Mouse (Mus musculus) kidney, embryonic 16.5 days (tissue): ENCODE data around the gene Usp50. TPM values are rescaled to one million over a fixed set of nuclear protein-coding genes. Genes with fewer than 3 reads are reported as not detected.

Experiments
- ATAC-seq: fragments of 200-750 bp; cut with Nextera tagmentation; 2 replicates; pipeline ENCODE4 v1.8.0; 2017; ENCODE audit warnings: moderate TSS enrichment; ENCODE audit not compliant: low FRiP score, low TSS enrichment
- H3K27ac ChIP-seq: fragments of 300-500 bp; sonication (generic); 2 replicates; pipeline ENCODE4 v1.5.1; 2014; ENCODE audit warnings: low read length
- H3K27me3 ChIP-seq: fragments of 300-500 bp; sonication (generic); 2 replicates; pipeline ENCODE4 v1.6.1; 2014; ENCODE audit warnings: low read length, control low read depth, mixed read lengths; ENCODE audit not compliant: insufficient read depth
- H3K36me3 ChIP-seq: fragments of 300-500 bp; sonication (generic); 2 replicates; pipeline ENCODE4 v1.6.1; 2014; ENCODE audit warnings: low read length, control low read depth, mixed read lengths; ENCODE audit not compliant: insufficient read depth
- H3K4me1 ChIP-seq: fragments of 300-500 bp; sonication (generic); 2 replicates; pipeline ENCODE4 v1.6.1; 2014; ENCODE audit warnings: low read length, control low read depth, mixed read lengths; ENCODE audit not compliant: insufficient read depth
- H3K4me2 ChIP-seq: fragments of 300-500 bp; sonication (generic); replicated peaks from 2 replicates; pipeline ENCODE4 v1.6.1; 2014; ENCODE audit warnings: low read depth, low read length
- H3K4me3 ChIP-seq: fragments of 300-500 bp; sonication (generic); 2 replicates; pipeline ENCODE4 v1.5.1; 2014; ENCODE audit warnings: mild to moderate bottlenecking, low read length
- H3K9ac ChIP-seq: fragments of 300-500 bp; sonication (generic); replicated peaks from 2 replicates; pipeline ENCODE4 v1.6.1; 2014; ENCODE audit warnings: low read length
- H3K9me3 ChIP-seq: fragments of 300-500 bp; sonication (generic); 2 replicates; pipeline ENCODE4 v1.6.1; 2016; ENCODE audit warnings: low read length, control low read depth
- WGBS: fragments of 180-500 bp; shearing (Covaris S2); extraction: QIAGEN DNeasy Blood & Tissue Kit; methylation state at CpG from one replicate; pipeline ENCODE4 v1.1.7; 2014; 5-methylcytosine and 5-hydroxymethylcytosine counted together
- polyA plus RNA-seq: library from polyadenylated mRNA; unstranded; fragments of >200 nt; fragmentation: Nextera tagmentation; extraction: Ambion mirVana; gene quantifications from 2 replicates; pipeline ENCODE4 v1.2.1, GENCODE M21; 2015

Gene Usp50
- polyA plus RNA-seq, 1 experiment from 2014 or later: 1.6 TPM

GRCm38 (mm10) chr2:126674441-126675168 is 108.7 kb downstream of the Usp50 start:
- under 1% methylated on average over 71 of the region's 77 CpGs for WGBS

DNA sequence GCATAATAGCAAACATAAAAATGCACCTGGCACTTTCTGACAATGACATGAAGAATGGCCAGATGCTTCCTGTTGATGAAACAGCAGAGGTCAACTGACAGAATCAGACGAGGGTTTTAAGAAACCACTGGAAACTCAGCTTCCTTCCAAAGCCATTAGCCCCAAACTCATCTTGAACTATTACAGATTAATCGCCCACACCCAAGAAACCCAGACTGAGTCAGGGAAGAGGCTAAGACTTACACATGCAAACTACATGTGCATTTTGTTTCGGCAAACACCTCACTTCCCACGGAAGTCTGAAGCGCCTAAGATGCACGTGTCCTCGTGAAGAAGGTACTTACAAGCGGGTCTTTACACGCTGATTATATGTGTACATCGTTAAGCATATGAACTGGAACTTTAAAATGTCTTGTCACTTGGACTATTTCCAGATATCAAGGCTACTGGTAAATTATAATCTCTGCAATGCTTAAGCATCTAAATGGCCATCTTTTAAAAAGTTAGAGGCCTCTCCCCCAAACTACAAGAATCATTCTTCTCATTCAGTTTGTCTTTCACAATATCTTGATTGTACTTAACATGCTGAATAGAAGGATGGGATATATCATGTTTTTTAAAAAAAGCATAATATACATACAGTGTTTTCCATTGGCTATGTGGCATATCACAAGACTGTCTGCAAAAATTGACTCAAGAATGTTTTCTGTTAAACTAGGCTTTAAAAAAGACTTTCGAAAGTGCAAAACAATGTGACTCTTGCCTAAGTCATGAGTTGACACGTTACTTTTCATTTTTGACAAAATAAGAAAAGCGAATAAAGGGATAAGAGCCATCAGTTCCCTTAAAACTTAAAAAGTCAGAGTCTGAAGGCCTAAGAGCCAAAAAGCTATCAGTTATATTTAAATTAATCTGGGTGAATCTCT is 109.7 kb downstream of the Usp50 start:
- Histone ChIP-seq H3K27me3 (no peaks in the 10 kb centered on the region), H3K36me3 (peaks cover 6% of the 10 kb centered on the region; the same call in 1 of the 2 replicates), H3K9me3 (no peaks in the 10 kb centered on the region), H3K27ac (no peak overlapping the region), H3K4me2 (peak overlapping the region; percentile 70), H3K4me1 (peaks cover 27% of the 10 kb centered on the region), H3K9ac (peak overlapping the region; percentile 100), H3K4me3 (peak overlapping the region; percentile 95)
- WGBS: 47% methylated on average over 13 of the region's 13 CpGs
- ATAC-seq: no peak

More at GRCm38 (mm10) chr2:126674441-126675168, 108.7 kb downstream of the Usp50 start:
- Histone ChIP-seq H3K4me2 (peak overlapping the region; percentile 70), H3K36me3 (peaks cover 6% of the 10 kb centered on the region; the same call in 1 of the 2 replicates), H3K4me3 (peak overlapping the region; percentile 95), H3K9ac (peak overlapping the region; percentile 100), H3K4me1 (peaks cover 27% of the 10 kb centered on the region), H3K27ac (peak overlapping the region; percentile 100), H3K9me3 (no peaks in the 10 kb centered on the region), H3K27me3 (no peaks in the 10 kb centered on the region)
- ATAC-seq: peak; percentile 72

DNA sequence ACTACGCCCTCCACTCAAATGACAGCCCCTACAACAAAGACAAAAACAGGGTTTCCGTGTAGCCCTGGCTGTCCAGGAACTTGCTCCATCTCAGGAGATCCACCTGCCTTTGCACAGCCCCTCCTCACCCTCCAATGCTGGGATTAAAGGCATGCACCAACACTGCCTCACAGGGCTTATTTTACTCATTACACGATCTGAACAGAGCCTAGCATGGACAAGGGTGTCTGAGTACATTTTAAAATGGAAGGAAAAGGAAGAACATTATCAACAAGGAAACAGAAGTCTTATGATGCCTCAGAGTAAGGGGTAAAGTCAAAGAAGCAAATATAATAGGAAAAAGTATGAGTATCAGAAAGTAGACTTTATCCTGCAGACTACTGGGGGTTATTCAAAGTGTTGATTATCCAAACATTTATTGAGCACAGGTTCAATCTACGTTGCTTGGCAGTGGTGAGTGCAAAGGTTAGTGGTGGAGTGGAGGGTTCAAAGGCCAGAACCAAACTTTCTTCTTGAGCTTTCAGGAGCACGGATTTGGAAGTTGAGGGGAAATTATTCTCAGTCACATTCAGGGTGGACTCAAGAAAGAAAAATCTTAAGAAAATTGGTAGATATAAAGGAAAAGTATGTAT is 114.5 kb downstream of the Usp50 start:
- Histone ChIP-seq H3K9me3 (no peaks in the 10 kb centered on the region), H3K9ac (no peak overlapping the region), H3K27me3 (no peaks in the 10 kb centered on the region), H3K4me2 (no peak overlapping the region), H3K27ac (no peak overlapping the region), H3K4me1 (peaks cover 17% of the 10 kb centered on the region), H3K36me3 (0 out of 2 replicates have a peak, but pooled peaks cover 3% of the 10 kb centered on the region), H3K4me3 (no peak overlapping the region)
- WGBS: 87% methylated on average over 5 of the region's 5 CpGs
- ATAC-seq: no peak

DNA sequence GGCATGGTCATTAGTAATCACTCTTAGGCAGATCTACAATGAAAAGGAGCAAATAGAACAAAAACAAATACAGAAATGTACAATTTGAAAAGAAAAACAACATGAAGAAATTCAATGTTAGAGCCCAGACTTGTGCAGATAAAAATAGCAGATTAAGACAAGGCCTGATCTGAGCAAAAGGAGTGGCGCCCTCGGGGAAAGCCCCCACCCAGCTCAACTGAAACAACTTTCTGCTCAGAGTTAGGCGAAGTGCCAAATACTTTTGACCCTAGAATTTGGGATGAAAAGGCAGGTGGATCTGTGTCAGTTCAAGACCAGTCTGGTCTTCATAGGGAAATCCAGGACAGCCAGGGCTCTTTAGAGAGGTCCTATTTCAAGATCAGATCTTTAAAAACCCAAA is 117.3 kb downstream of the Usp50 start:
- H3K4me2 ChIP-seq: no peak overlapping the region
- no peaks in the 10 kb centered on the region for H3K27me3 ChIP-seq
- no peaks in the 10 kb centered on the region for H3K9me3 ChIP-seq
- 88% methylated on average over 3 of the region's 3 CpGs for WGBS
- H3K4me1 ChIP-seq: no peaks in the 10 kb centered on the region
- H3K27ac ChIP-seq: no peak overlapping the region
- no peak overlapping the region for H3K9ac ChIP-seq
- ATAC-seq: no peak
- 0 out of 2 replicates have a peak, but pooled peaks cover 3% of the 10 kb centered on the region for H3K36me3 ChIP-seq
- no peak overlapping the region for H3K4me3 ChIP-seq

- ATAC-seq: no peak
- H3K27me3 ChIP-seq: no peaks in the 10 kb centered on the region
- 56% methylated on average over 4 of the region's 4 CpGs for WGBS
- H3K4me1 ChIP-seq: 0 out of 2 replicates have a peak, but pooled peaks cover 3% of the 10 kb centered on the region
- no peak overlapping the region for H3K4me2 ChIP-seq
- no peak overlapping the region for H3K27ac ChIP-seq
- no peaks in the 10 kb centered on the region for H3K9me3 ChIP-seq
- H3K9ac ChIP-seq: no peak overlapping the region
- H3K36me3 ChIP-seq: no peaks in the 10 kb centered on the region
- H3K4me3 ChIP-seq: no peak overlapping the region
Measured at GRCm38 (mm10) chr2:126663481-126663880, 119.8 kb downstream of the Usp50 start.

Other genes starting within 250 kb of the Usp50 start
- gene Slc27a2, start 231.1 kb downstream of the Usp50 start, polyA plus RNA-seq: 69.6 and 80.9 TPM in 2 replicates
- 126 and 129 TPM in 2 replicates for gene Hdc, start 164.2 kb downstream of the Usp50 start, polyA plus RNA-seq
- 58.4 and 59.3 TPM in 2 replicates for gene Gabpb1, start 107.1 kb downstream of the Usp50 start, polyA plus RNA-seq
- gene Usp8, start 76.1 kb downstream of the Usp50 start, polyA plus RNA-seq: 48.9 and 50.7 TPM in 2 replicates
- 44.6 and 50.1 TPM in 2 replicates for gene Trpm7, start 92.8 kb upstream of the Usp50 start, polyA plus RNA-seq
- gene Sppl2a, start 149.8 kb upstream of the Usp50 start, polyA plus RNA-seq: 41.3 and 43.3 TPM in 2 replicates
- 10.0 and 11.6 TPM in 2 replicates for gene Ap4e1, start 225.2 kb upstream of the Usp50 start, polyA plus RNA-seq